Mouse (Mus musculus) heart, embryonic 15.5 days (tissue): ENCODE results near the gene Fgd3. TPM values are rescaled to one million over a fixed set of nuclear protein-coding genes. Genes with fewer than 3 reads are reported as not detected.

Experiments used
- ATAC-seq: fragments of 200-750 bp; cut with Nextera tagmentation; replicated peaks from 2 replicates; pipeline ENCODE4 v1.8.0; 2017; ENCODE audit warnings: low read depth, moderate TSS enrichment; ENCODE audit not compliant: insufficient number of reproducible peaks, insufficient read depth, low FRiP score
- H3K27ac ChIP-seq: fragments of 300-500 bp; sonication (generic); 2 replicates; pipeline ENCODE4 v1.5.1; 2015; ENCODE audit warnings: mild to moderate bottlenecking, inconsistent platforms
- H3K27me3 ChIP-seq: fragments of 300-500 bp; sonication (generic); 2 replicates; pipeline ENCODE4 v1.6.1; 2015; ENCODE audit warnings: inconsistent platforms
- H3K36me3 ChIP-seq: fragments of 300-500 bp; sonication (generic); 2 replicates; pipeline ENCODE4 v1.6.1; 2015; ENCODE audit warnings: mild to moderate bottlenecking, inconsistent platforms
- H3K4me1 ChIP-seq: fragments of 300-500 bp; sonication (generic); replicated peaks from 2 replicates; pipeline ENCODE4 v1.6.1; 2015; ENCODE audit warnings: inconsistent platforms
- H3K4me2 ChIP-seq: fragments of 300-500 bp; sonication (generic); 2 replicates; pipeline ENCODE4 v1.6.1; 2015; ENCODE audit warnings: inconsistent platforms, mild to moderate bottlenecking, moderate library complexity
- H3K4me3 ChIP-seq: fragments of 300-500 bp; sonication (generic); 2 replicates; pipeline ENCODE4 v1.5.1; 2015; ENCODE audit warnings: mild to moderate bottlenecking, inconsistent platforms
- H3K9ac ChIP-seq: fragments of 300-500 bp; sonication (generic); 2 replicates; pipeline ENCODE4 v1.6.1; 2015; ENCODE audit warnings: mild to moderate bottlenecking, inconsistent platforms
- H3K9me3 ChIP-seq: fragments of 300-500 bp; sonication (generic); replicated peaks from 2 replicates; pipeline ENCODE4 v1.6.1; 2016; ENCODE audit warnings: inconsistent platforms
- WGBS: fragments of 180-500 bp; shearing (Covaris S2); methylation state at CpG from one replicate; pipeline ENCODE4 v1.1.7; 2015; ENCODE audit warnings: mixed read lengths; 5-methylcytosine and 5-hydroxymethylcytosine counted together
- polyA plus RNA-seq: library from polyadenylated mRNA; unstranded; fragments of >200 nt; fragmentation: Nextera tagmentation; extraction: Ambion mirVana; gene quantifications from 2 replicates; pipeline ENCODE4 v1.2.1, GENCODE M21; 2015

The Fgd3 gene
- polyA plus RNA-seq: 0.14 and 0.32 TPM in 2 replicates

DNA sequence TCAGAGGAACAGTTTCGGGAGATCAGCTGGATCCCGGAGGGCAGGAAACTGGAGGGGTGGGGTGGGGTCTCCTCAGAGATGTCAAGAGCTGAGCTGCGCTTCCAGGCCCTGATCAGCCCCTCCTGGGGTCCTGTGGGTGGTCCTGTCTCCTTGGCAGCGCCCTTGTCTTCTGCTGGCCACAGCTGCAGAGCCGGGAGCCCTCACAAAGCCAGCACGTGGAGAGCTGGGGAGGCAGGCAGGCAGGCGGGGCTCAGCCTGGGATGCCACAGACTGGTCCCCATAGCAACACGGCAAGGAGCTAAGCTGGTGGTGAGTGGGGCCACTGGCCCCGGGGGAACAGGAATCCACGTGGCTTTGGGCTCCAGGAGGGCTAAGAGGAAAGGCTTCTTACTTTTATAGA is at the start of gene Fgd3:
Fgd3 (minus strand) TSS at position 272 of the 400 bp plus-strand sequence.
- peak within 1 kb of the TSS; percentile 57 for H3K4me2 ChIP-seq
- 4% methylated on average over 10 of the region's 10 CpGs for WGBS
- H3K27me3 ChIP-seq: no peaks in the 10 kb centered on the region
- H3K4me3 ChIP-seq: 0 out of 2 replicates have a peak within 1 kb of the TSS, but pooled peaks have one; percentile 8
- H3K9me3 ChIP-seq: no peaks in the 10 kb centered on the region
- 0 out of 2 replicates have a peak, but pooled peaks have one; percentile 54 for ATAC-seq
- H3K36me3 ChIP-seq: no peaks in the 10 kb centered on the region
- peak within 1 kb of the TSS; percentile 24; the same call in 1 of the 2 replicates for H3K9ac ChIP-seq
- H3K4me1 ChIP-seq: peaks cover 11% of the 10 kb centered on the region
- no peak within 1 kb of the TSS for H3K27ac ChIP-seq

- Histone ChIP-seq H3K4me2 (no peak overlapping the region), H3K27ac (no peak overlapping the region), H3K4me3 (no peak overlapping the region), H3K9me3 (no peaks in the 10 kb centered on the region), H3K4me1 (peaks cover 72% of the 10 kb centered on the region), H3K27me3 (no peaks in the 10 kb centered on the region), H3K9ac (no peak overlapping the region), H3K36me3 (peaks cover 10% of the 10 kb centered on the region; the same call in 1 of the 2 replicates)
- WGBS: 84% methylated on average over 10 of the region's 10 CpGs
- ATAC-seq: no peak
These were observed 49.3 kb upstream of the Fgd3 start for GRCm38 (mm10) chr13:49369404-49369803.

DNA sequence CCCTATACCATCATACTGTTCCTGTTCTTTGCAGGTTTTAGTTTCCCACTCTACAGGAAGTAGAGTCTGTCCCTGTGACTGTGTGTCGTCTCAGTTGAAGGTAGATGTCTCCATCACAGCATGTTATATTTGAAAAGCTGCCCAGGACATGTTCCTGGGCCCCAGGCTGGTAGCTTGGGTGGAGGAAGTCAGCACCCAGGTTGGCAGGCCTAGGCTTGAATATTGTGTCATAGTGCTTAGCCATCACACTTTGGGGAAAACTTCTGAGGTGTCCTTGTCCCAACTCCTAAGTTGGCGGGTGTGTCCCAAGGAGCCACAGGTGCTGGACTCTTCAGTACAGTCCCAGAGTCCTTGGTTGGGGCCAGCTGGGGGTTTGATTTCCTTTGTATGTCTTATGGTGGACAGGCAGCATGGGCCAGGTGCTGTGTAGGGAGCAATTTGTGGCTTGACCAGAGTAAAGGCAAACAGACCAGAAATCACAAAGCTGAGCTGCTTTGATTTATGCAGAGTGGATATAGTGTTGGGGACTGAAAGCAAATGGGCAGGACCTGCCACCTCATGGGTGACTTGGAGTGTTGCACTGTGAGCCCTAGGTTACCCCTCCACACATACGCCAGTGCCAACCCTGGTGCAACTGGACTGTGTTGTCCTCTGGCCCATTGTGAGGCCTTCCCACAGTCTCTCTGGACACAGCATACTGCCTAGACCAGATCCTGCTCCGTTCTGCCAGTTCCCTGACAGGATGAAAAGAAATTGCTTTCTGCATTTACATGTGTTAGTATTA is 47.7 kb upstream of the Fgd3 start:
- Histone ChIP-seq H3K9me3 (no peaks in the 10 kb centered on the region), H3K4me2 (no peak overlapping the region), H3K4me1 (peaks cover 84% of the 10 kb centered on the region), H3K36me3 (peaks cover 10% of the 10 kb centered on the region; the same call in 1 of the 2 replicates), H3K4me3 (no peak overlapping the region), H3K27me3 (no peaks in the 10 kb centered on the region), H3K27ac (no peak overlapping the region), H3K9ac (no peak overlapping the region)
- no peak for ATAC-seq
- 68% methylated on average over 4 of the region's 4 CpGs for WGBS

DNA sequence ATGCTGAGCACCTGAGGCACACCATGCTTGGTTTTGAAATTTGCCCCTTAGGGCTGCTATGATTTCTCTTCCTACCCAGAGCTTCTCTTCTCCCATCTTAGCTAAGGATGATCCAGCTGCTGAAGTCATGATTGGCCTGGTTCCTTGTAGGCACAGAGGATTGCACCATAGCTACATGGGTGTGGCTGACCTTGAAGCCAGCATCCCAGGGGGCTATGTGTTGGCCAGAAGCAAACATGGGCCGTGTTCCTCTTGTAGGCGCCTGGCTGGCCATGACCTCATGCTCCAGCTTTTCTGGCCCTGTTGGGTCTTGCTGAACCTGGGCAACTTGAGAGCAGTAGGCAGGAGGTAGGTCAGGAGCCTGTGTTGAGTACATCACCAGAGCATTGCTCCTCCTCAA is 44.6 kb upstream of the Fgd3 start:
- ATAC-seq: no peak
- H3K9me3 ChIP-seq: no peaks in the 10 kb centered on the region
- no peak overlapping the region for H3K4me3 ChIP-seq
- no peak overlapping the region for H3K4me2 ChIP-seq
- peaks cover 83% of the 10 kb centered on the region for H3K4me1 ChIP-seq
- peaks cover 4% of the 10 kb centered on the region; the same call in 1 of the 2 replicates for H3K36me3 ChIP-seq
- H3K27me3 ChIP-seq: no peaks in the 10 kb centered on the region
- H3K9ac ChIP-seq: no peak overlapping the region
- 68% methylated on average over 2 of the region's 2 CpGs for WGBS
- no peak overlapping the region for H3K27ac ChIP-seq

GRCm38 (mm10) chr13:49362804-49363203 is 42.7 kb upstream of the Fgd3 start:
- Histone ChIP-seq H3K27me3 (no peaks in the 10 kb centered on the region), H3K4me3 (no peak overlapping the region), H3K9ac (no peak overlapping the region), H3K36me3 (no peaks in the 10 kb centered on the region), H3K4me1 (peaks cover 68% of the 10 kb centered on the region), H3K4me2 (no peak overlapping the region), H3K9me3 (no peaks in the 10 kb centered on the region), H3K27ac (peak overlapping the region; percentile 87)
- 65% methylated on average over 2 of the region's 2 CpGs for WGBS
- ATAC-seq: no peak

DNA sequence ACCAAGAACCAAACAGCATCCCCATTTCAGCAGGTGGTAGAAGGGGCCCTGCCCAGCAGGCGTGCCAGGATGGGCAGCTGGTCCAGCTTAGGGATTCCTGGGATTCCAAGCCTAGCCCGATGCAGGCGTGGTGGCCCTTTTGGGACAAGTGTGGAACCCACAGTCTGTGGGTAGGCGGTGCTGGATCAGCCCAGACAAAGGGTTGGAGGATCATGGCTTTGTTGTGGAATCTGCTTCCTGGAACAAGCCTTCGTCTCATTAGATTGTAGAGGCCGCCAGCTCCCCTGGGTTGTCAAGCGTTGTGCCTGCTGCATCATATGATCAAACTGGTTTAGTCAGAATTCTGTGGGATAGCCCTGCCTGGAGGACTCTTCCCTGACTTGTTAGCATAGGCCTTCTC is 42.3 kb upstream of the Fgd3 start:
- Histone ChIP-seq H3K27ac (peak overlapping the region; percentile 87), H3K27me3 (no peaks in the 10 kb centered on the region), H3K4me2 (peak overlapping the region; percentile 24), H3K9ac (no peak overlapping the region), H3K4me3 (no peak overlapping the region), H3K4me1 (peaks cover 65% of the 10 kb centered on the region), H3K9me3 (no peaks in the 10 kb centered on the region), H3K36me3 (0 out of 2 replicates have a peak, but pooled peaks cover 1% of the 10 kb centered on the region)
- ATAC-seq: no peak
- WGBS: 50% methylated on average over 7 of the region's 7 CpGs

DNA sequence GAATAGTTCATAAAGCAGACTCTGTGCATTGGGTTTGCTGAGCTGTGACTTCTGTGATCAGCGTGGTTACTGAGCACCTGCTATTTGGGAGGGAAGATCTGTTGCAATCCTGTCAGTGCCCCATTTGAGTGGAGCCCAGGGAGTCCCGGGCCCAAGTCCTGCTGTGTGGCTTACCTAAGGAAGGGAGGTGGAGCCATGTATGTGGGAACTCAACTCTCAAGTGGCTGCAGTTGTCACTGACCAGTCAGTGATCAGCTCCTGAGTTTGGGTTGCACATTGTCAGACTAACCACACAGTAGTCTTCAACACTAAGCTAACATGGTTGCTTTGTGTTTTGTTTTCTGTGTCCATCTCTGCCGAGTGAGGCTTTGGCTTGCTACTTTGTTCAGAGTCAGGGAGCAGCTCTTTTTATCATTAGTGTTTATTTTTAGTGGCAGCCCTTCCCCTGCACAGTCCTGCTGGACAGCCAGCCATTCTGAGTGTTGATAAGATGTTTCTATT is 40.8 kb upstream of the Fgd3 start:
- peak; percentile 51; the same call in 1 of the 2 replicates for ATAC-seq
- peaks cover 10% of the 10 kb centered on the region; the same call in 1 of the 2 replicates for H3K36me3 ChIP-seq
- H3K9ac ChIP-seq: peak overlapping the region; percentile 10; the same call in 1 of the 2 replicates
- H3K4me3 ChIP-seq: 0 out of 2 replicates have a peak overlapping the region, but pooled peaks have one; percentile 1
- 6% methylated on average over 3 of the region's 3 CpGs for WGBS
- no peaks in the 10 kb centered on the region for H3K27me3 ChIP-seq
- H3K4me2 ChIP-seq: peak overlapping the region; percentile 50
- peaks cover 58% of the 10 kb centered on the region for H3K4me1 ChIP-seq
- no peaks in the 10 kb centered on the region for H3K9me3 ChIP-seq
- H3K27ac ChIP-seq: peak overlapping the region; percentile 87

DNA sequence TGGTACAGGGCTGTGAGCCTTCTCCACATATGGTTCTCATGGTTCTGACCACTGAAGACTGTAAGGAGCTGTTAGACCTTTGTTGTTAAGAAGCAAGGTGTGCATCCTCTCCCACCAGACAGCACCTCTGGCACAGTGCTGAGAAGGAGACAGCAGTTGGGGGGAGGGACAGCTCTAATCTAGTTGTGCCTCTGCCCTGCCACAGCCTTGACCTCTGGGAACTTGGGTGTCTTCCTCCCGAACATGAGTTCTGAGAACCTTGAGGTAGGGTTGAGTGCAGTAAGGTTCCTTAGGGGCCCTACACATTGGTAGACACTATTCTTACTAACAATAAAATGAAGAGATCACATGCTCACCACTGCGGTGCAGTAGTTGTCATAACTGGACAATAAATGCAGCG is 38.1 kb upstream of the Fgd3 start:
- no peak for ATAC-seq
- Histone ChIP-seq H3K4me1 (peaks cover 56% of the 10 kb centered on the region), H3K4me3 (no peak overlapping the region), H3K27me3 (no peaks in the 10 kb centered on the region), H3K4me2 (no peak overlapping the region), H3K36me3 (peaks cover 10% of the 10 kb centered on the region; the same call in 1 of the 2 replicates), H3K9me3 (no peaks in the 10 kb centered on the region), H3K9ac (no peak overlapping the region), H3K27ac (no peak overlapping the region)
- WGBS: 85% methylated on average over 3 of the region's 3 CpGs

GRCm38 (mm10) chr13:49357367-49358026 is 37.4 kb upstream of the Fgd3 start:
- WGBS: 92% methylated on average over 8 of the region's 8 CpGs
- ATAC-seq: no peak
- no peak overlapping the region for H3K9ac ChIP-seq
- H3K4me2 ChIP-seq: no peak overlapping the region
- H3K4me1 ChIP-seq: peaks cover 56% of the 10 kb centered on the region
- no peaks in the 10 kb centered on the region for H3K27me3 ChIP-seq
- no peak overlapping the region for H3K4me3 ChIP-seq
- H3K27ac ChIP-seq: no peak overlapping the region
- H3K9me3 ChIP-seq: no peaks in the 10 kb centered on the region
- peaks cover 10% of the 10 kb centered on the region; the same call in 1 of the 2 replicates for H3K36me3 ChIP-seq

DNA sequence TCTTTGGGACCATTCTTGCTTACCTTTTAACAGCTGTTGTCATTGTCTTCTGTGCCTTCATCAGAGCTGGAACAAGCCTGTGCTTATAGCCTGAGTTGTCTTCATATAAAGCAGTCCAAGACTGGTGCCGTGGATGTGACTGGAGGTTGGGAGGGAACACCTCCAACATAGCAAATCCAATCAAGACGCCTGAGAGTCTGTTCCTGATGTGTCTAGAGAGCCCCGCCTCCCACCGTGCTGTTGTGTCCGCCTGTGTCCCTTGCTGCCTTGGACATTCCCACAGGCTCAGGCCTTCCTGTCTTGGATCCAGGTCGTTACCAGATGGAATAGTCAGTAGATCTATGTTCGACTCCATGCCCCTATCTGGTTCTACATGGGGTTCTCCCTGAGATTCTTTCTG is 36.0 kb upstream of the Fgd3 start:
- Histone ChIP-seq H3K4me2 (no peak overlapping the region), H3K4me3 (no peak overlapping the region), H3K4me1 (peaks cover 54% of the 10 kb centered on the region), H3K27ac (0 out of 2 replicates have a peak overlapping the region, but pooled peaks have one; percentile 4), H3K9me3 (no peaks in the 10 kb centered on the region), H3K9ac (no peak overlapping the region), H3K27me3 (no peaks in the 10 kb centered on the region), H3K36me3 (peaks cover 10% of the 10 kb centered on the region; the same call in 1 of the 2 replicates)
- ATAC-seq: no peak
- 82% methylated on average over 7 of the region's 7 CpGs for WGBS

- Histone ChIP-seq H3K4me3 (no peak overlapping the region), H3K9ac (no peak overlapping the region), H3K4me1 (peaks cover 49% of the 10 kb centered on the region), H3K27ac (peak overlapping the region; percentile 4; the same call in 1 of the 2 replicates), H3K9me3 (no peaks in the 10 kb centered on the region), H3K4me2 (no peak overlapping the region), H3K27me3 (no peaks in the 10 kb centered on the region), H3K36me3 (peaks cover 10% of the 10 kb centered on the region; the same call in 1 of the 2 replicates)
- no peak for ATAC-seq
- 83% methylated on average over 11 of the region's 11 CpGs for WGBS
These were observed 35.5 kb upstream of the Fgd3 start for GRCm38 (mm10) chr13:49355461-49356061.
